Mouse (Mus musculus) liver, embryonic 12.5 days (tissue): ENCODE measurements at regions not wholly inside any gene's neighbourhood (a gene's known extent, or its start where the extent isn't known, plus 50 kb on each side); places are given as distances from the start of the nearest gene placed in this dataset.

Experiments
- ATAC-seq: fragments of 200-750 bp; cut with Nextera tagmentation; 2 replicates; pipeline ENCODE4 v1.8.0; 2017; ENCODE audit warnings: moderate number of reproducible peaks, mild to moderate bottlenecking, moderate library complexity
- H3K27ac ChIP-seq: fragments of 300-500 bp; sonication (generic); 2 replicates; pipeline ENCODE4 v1.5.1; 2016; ENCODE audit warnings: mild to moderate bottlenecking
- H3K27me3 ChIP-seq: fragments of 300-500 bp; sonication (generic); replicated peaks from 2 replicates; pipeline ENCODE4 v1.6.1; 2016; ENCODE audit warnings: mild to moderate bottlenecking, moderate library complexity
- H3K36me3 ChIP-seq: fragments of 300-500 bp; sonication (generic); 2 replicates; pipeline ENCODE4 v1.6.1; 2016; ENCODE audit warnings: mild to moderate bottlenecking, moderate library complexity
- H3K4me1 ChIP-seq: fragments of 300-500 bp; sonication (generic); 2 replicates; pipeline ENCODE4 v1.6.1; 2016
- H3K4me2 ChIP-seq: fragments of 300-500 bp; sonication (generic); 2 replicates; pipeline ENCODE4 v1.6.1; 2016; ENCODE audit warnings: mild to moderate bottlenecking, moderate library complexity
- H3K4me3 ChIP-seq: fragments of 300-500 bp; sonication (generic); 2 replicates; pipeline ENCODE4 v1.5.1; 2016; ENCODE audit warnings: mild to moderate bottlenecking, moderate library complexity
- H3K9ac ChIP-seq: fragments of 300-500 bp; sonication (generic); 2 replicates; pipeline ENCODE4 v1.6.1; 2016; ENCODE audit warnings: mild to moderate bottlenecking, moderate library complexity
- H3K9me3 ChIP-seq: fragments of 300-500 bp; sonication (generic); replicated peaks from 2 replicates; pipeline ENCODE4 v1.6.1; 2016; ENCODE audit warnings: mild to moderate bottlenecking, moderate library complexity
- WGBS: fragments of 180-500 bp; shearing (Covaris S2); methylation state at CpG from one replicate; pipeline ENCODE4 v1.1.7; 2016; ENCODE audit not compliant: insufficient replicate concordance; 5-methylcytosine and 5-hydroxymethylcytosine counted together

- no peaks in the 10 kb centered on the region for H3K36me3 ChIP-seq
- no peaks in the 10 kb centered on the region for H3K4me1 ChIP-seq
- no peak overlapping the region for H3K27ac ChIP-seq
- H3K9me3 ChIP-seq: peaks cover 46% of the 10 kb centered on the region
- H3K9ac ChIP-seq: no peak overlapping the region
- no peak overlapping the region for H3K4me2 ChIP-seq
- H3K27me3 ChIP-seq: no peaks in the 10 kb centered on the region
- 82% methylated on average over 12 of the region's 12 CpGs for WGBS
- ATAC-seq: no peak
- no peak overlapping the region for H3K4me3 ChIP-seq
Measured at GRCm38 (mm10) chr12:105898580-105899293, 111.3 kb upstream of the Vrk1 start.

GRCm38 (mm10) chr12:105899294-105899909 lies 110.6 kb upstream of the Vrk1 start:
- Histone ChIP-seq H3K4me3 (no peak overlapping the region), H3K9me3 (peaks cover 43% of the 10 kb centered on the region), H3K4me1 (no peaks in the 10 kb centered on the region), H3K36me3 (no peaks in the 10 kb centered on the region), H3K4me2 (no peak overlapping the region), H3K27me3 (no peaks in the 10 kb centered on the region), H3K9ac (no peak overlapping the region), H3K27ac (no peak overlapping the region)
- no peak for ATAC-seq
- 55% methylated on average over 9 of the region's 9 CpGs for WGBS

DNA sequence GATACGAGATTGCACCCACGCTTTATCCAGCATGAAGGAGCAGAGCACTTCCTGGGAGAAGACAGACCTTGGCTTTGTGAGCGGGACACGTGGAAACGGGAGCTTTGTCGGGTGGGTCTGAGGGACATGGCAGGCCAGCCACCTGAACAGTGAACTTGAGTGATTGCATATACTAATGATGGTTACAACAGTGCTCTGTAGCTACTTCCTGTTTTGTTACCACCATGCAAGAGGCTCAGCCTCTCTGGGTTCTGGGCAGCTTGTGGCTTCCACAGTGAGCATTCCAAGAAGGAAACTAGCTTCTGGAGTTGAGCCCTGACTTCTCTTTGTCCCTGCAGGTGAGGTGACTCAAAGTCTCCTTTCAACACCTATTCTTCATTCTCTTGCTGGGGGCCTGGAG lies 109.5 kb upstream of the Vrk1 start:
- Histone ChIP-seq H3K4me2 (no peak overlapping the region), H3K9me3 (peaks cover 32% of the 10 kb centered on the region), H3K27me3 (no peaks in the 10 kb centered on the region), H3K27ac (no peak overlapping the region), H3K4me3 (no peak overlapping the region), H3K9ac (no peak overlapping the region), H3K4me1 (no peaks in the 10 kb centered on the region), H3K36me3 (no peaks in the 10 kb centered on the region)
- ATAC-seq: no peak
- 78% methylated on average over 6 of the region's 6 CpGs for WGBS

GRCm38 (mm10) chr12:105903072-105903471 lies 107.0 kb upstream of the Vrk1 start:
- Histone ChIP-seq H3K27ac (no peak overlapping the region), H3K27me3 (0 out of 2 replicates have a peak, but pooled peaks cover 4% of the 10 kb centered on the region), H3K4me3 (no peak overlapping the region), H3K9ac (no peak overlapping the region), H3K9me3 (peaks cover 8% of the 10 kb centered on the region; the same call in 1 of the 2 replicates), H3K4me1 (peaks cover 12% of the 10 kb centered on the region; the same call in 1 of the 2 replicates), H3K4me2 (no peak overlapping the region), H3K36me3 (no peaks in the 10 kb centered on the region)
- WGBS: 41% methylated on average over 8 of the region's 8 CpGs
- no peak for ATAC-seq

DNA sequence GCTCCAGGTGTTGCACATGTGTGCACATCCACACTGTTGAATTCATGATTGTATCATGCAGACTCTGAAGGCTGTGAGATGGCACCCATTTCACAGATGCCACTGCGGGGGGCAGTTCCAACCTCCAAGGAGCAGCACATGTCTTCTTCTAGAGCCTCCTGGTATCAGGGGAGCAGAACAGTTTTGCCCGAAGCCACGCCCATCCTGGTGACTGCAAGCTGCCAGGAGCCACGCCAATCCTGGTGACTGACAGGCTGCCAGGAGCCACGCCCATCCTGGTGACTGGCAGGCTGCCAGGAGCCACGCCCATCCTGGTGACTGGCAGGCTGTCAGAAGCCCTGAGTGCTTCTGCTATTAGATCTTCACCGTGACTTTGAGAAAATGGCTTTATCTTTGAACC lies 103.4 kb upstream of the Vrk1 start:
- Histone ChIP-seq H3K4me1 (peaks cover 12% of the 10 kb centered on the region; the same call in 1 of the 2 replicates), H3K27me3 (peaks cover 8% of the 10 kb centered on the region; the same call in 1 of the 2 replicates), H3K4me2 (no peak overlapping the region), H3K36me3 (no peaks in the 10 kb centered on the region), H3K27ac (no peak overlapping the region), H3K9me3 (no peaks in the 10 kb centered on the region), H3K4me3 (no peak overlapping the region), H3K9ac (no peak overlapping the region)
- peak; percentile 76 for ATAC-seq
- WGBS: 17% methylated on average over 7 of the region's 7 CpGs

DNA sequence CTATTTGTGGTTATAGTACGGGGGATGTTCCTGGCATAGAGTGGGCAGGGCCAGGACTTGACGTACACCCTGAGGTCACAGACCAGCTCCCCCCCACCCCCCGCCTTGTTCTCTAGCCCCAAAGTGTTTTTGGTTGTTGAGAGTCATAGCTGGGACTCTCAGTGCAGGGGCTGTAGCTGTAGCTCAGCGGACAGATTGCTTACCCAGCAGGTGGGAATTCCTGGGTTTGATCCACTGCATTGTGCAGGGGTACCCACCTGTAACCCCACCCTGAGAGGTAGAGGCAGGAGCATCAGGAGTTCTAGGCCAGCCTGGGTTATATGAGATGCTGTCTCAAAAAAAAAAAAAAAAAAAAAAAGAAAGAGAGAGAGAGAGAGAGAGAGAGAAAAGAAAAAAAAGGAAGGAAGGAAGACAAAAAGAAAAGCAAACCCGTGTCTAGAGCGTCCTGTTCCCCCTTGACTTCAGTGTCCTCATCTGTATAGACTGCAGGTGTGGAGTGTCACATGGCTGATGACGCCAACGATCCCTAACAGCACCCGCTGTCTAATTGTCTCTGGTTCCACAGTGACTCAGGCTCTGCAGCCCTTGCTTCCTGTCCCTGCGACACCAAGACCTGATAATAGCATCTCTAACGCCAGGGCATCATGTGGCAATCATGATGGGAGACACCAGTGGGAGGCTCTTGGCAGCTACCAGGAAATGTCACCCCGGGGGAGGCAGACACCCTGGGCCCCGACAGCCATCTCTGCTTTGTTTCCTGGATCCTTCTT lies 102.0 kb upstream of the Vrk1 start:
- peaks cover 8% of the 10 kb centered on the region; the same call in 1 of the 2 replicates for H3K27me3 ChIP-seq
- no peak overlapping the region for H3K27ac ChIP-seq
- H3K9me3 ChIP-seq: no peaks in the 10 kb centered on the region
- peaks cover 12% of the 10 kb centered on the region; the same call in 1 of the 2 replicates for H3K4me1 ChIP-seq
- no peak overlapping the region for H3K4me2 ChIP-seq
- no peak for ATAC-seq
- 40% methylated on average over 13 of the region's 13 CpGs for WGBS
- H3K9ac ChIP-seq: no peak overlapping the region
- no peak overlapping the region for H3K4me3 ChIP-seq
- H3K36me3 ChIP-seq: no peaks in the 10 kb centered on the region

- Histone ChIP-seq H3K36me3 (no peaks in the 10 kb centered on the region), H3K4me3 (no peak overlapping the region), H3K27ac (no peak overlapping the region), H3K9ac (no peak overlapping the region), H3K4me1 (peaks cover 5% of the 10 kb centered on the region; the same call in 1 of the 2 replicates), H3K4me2 (no peak overlapping the region), H3K27me3 (peaks cover 8% of the 10 kb centered on the region; the same call in 1 of the 2 replicates), H3K9me3 (no peaks in the 10 kb centered on the region)
- WGBS: 57% methylated on average over 9 of the region's 9 CpGs
- no peak for ATAC-seq
Measured at GRCm38 (mm10) chr12:105911556-105911955, 98.5 kb upstream of the Vrk1 start.

GRCm38 (mm10) chr12:105917388-105917963 lies 92.6 kb upstream of the Vrk1 start:
- H3K4me1 ChIP-seq: no peaks in the 10 kb centered on the region
- 73% methylated on average over 10 of the region's 10 CpGs for WGBS

DNA sequence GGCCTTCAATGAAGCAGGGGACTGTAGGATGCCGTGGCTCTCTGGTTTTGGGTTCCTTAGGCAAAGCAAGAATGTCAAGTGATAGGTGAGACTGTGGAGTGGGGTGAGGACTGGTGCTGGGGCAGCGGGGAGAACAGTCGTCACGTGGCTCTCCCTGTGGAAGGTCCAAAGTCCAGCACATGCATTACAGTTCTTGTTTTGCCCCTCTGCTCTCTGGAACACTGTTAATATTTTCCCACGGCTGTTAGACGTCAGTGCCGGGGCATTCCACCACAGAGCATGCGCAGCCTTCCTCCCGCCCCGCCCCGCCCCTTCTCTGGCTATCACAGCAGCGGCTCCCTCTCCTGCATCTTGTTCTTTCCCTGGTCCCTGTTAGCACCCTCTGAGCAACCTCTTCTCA lies 91.3 kb upstream of the Vrk1 start:
- Histone ChIP-seq H3K4me2 (no peak overlapping the region), H3K27me3 (no peaks in the 10 kb centered on the region), H3K36me3 (no peaks in the 10 kb centered on the region), H3K4me1 (no peaks in the 10 kb centered on the region), H3K9ac (no peak overlapping the region), H3K4me3 (no peak overlapping the region), H3K9me3 (no peaks in the 10 kb centered on the region), H3K27ac (no peak overlapping the region)
- 60% methylated on average over 11 of the region's 12 CpGs for WGBS
- ATAC-seq: no peak

More at GRCm38 (mm10) chr12:105917388-105917963, 92.6 kb upstream of the Vrk1 start:
- ATAC-seq: no peak
- Histone ChIP-seq H3K4me3 (no peak overlapping the region), H3K9ac (no peak overlapping the region), H3K27me3 (no peaks in the 10 kb centered on the region), H3K27ac (no peak overlapping the region), H3K9me3 (no peaks in the 10 kb centered on the region), H3K4me2 (no peak overlapping the region), H3K36me3 (no peaks in the 10 kb centered on the region)

DNA sequence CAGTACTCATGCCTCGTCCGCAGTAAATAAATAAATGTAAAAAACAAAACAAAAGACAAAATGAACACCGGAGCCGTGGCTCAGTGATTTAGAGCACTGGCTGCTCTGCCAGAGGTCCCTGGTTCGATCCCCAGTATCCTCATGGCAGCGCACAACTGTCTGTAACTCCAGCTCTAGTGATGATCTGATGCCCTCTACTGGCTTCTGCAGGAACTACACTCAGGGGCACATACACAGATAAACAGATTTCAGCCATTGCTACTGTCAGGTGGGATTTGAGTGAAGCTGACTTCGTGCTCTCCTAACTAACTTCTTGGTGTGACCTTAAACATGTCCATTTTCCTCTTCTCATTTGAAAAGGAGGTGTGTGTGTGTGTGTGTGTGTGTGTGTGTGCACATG lies 82.8 kb upstream of the Vrk1 start:
- Histone ChIP-seq H3K27me3 (no peaks in the 10 kb centered on the region), H3K4me1 (no peaks in the 10 kb centered on the region), H3K9ac (no peak overlapping the region), H3K36me3 (no peaks in the 10 kb centered on the region), H3K9me3 (peaks cover 6% of the 10 kb centered on the region; the same call in 1 of the 2 replicates), H3K4me2 (no peak overlapping the region), H3K27ac (no peak overlapping the region), H3K4me3 (no peak overlapping the region)
- no peak for ATAC-seq
- 87% methylated on average over 7 of the region's 7 CpGs for WGBS

GRCm38 (mm10) chr12:105929456-105929921 lies 80.5 kb upstream of the Vrk1 start:
- no peak overlapping the region for H3K4me2 ChIP-seq
- H3K4me1 ChIP-seq: no peaks in the 10 kb centered on the region
- no peak for ATAC-seq
- WGBS: 49% methylated on average over 12 of the region's 12 CpGs
- no peaks in the 10 kb centered on the region for H3K36me3 ChIP-seq
- peaks cover 4% of the 10 kb centered on the region; the same call in 1 of the 2 replicates for H3K27me3 ChIP-seq
- peaks cover 6% of the 10 kb centered on the region; the same call in 1 of the 2 replicates for H3K9me3 ChIP-seq
- H3K27ac ChIP-seq: no peak overlapping the region
- no peak overlapping the region for H3K9ac ChIP-seq
- no peak overlapping the region for H3K4me3 ChIP-seq
